Mouse (Mus musculus): ENCODE measurements around the gene Tma7.

DNA sequence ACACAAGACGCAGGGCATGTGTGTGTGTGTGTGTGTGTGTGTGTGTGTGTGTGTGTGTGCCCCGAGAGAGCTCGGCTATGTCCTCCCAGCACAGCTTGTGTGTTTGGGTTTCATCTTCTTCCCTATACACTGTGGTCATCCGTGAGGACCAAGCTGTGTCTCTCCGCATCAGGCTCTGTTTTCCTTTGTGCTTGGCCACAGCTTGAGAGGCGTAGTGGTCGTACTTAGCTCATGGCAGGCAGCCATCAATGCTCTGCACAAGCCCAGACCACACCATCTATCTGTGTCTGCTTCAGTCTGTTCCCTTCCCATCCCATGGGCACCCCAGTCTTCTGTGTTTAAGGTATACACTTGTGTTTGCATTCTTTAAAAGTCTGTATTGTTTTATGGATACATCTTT, 41.0 kb downstream of the Tma7 start:
- no peak for TF ChIP-seq CTCF (IDR thresholded peaks at IDR 0.05 in 2 of 3, conservative IDR thresholded peaks at IDR 0.05 in 1 of 3; ENCODE audit: control insufficient read depth in 1 of 3, insufficient read depth in 1 of 3, low read depth in 2 of 3, low read length in 3 of 3, poor library complexity in 1 of 3, severe bottlenecking in 1 of 3)
- no peak for TF ChIP-seq USF2 (IDR thresholded peaks at IDR 0.05; ENCODE audit: borderline replicate concordance in 1 of 2, insufficient read depth in 1 of 2, low read depth in 1 of 2, low read length in 2 of 2)
- TF ChIP-seq E2F4 (IDR thresholded peaks at IDR 0.05; ENCODE audit: borderline replicate concordance, low read depth, low read length) = no peak
- TF ChIP-seq JUND (IDR thresholded peaks at IDR 0.05; ENCODE audit: low read depth, low read length) = no peak
- no peak for TF ChIP-seq HCFC1 (IDR thresholded peaks at IDR 0.05; ENCODE audit: low read depth, low read length)
- no peak for TF ChIP-seq MEF2A (IDR thresholded peaks at IDR 0.05; ENCODE audit: extremely low read depth, insufficient replicate concordance, low read depth, low read length, poor library complexity, severe bottlenecking)
- TF ChIP-seq ETS1 (IDR thresholded peaks at IDR 0.05; ENCODE audit: low read depth, low read length) = no peak
- no peak for TF ChIP-seq POLR2A (IDR thresholded peaks at IDR 0.05; ENCODE audit: control insufficient read depth in 1 of 2, insufficient read depth in 1 of 2, low read depth in 1 of 2, low read length in 2 of 2, poor library complexity in 1 of 2)
- TF ChIP-seq RAD21 (IDR thresholded peaks at IDR 0.05; ENCODE audit: low read depth, low read length) = no peak

Data from MEL (cell line).